Mouse (Mus musculus) gastrocnemius, adult 8-10 months (tissue): Measurements from ENCODE around the gene 9330182O14Rik. TPM values are rescaled to one million over a fixed set of nuclear protein-coding genes. Genes with fewer than 3 reads are reported as not detected.

Experiments
- microRNA-seq: library from miRNA; unstranded; fragments of <30 nt; microRNA quantifications from one replicate; pipeline ENCODE4 v1.2.0, GENCODE M21; 2022
- total RNA-seq, 4 experiments: library from RNA; stranded (reverse); gene quantifications; 2 replicates each; pipeline ENCODE4 v1.2.4; 2022

Gene 9330182O14Rik
- total RNA-seq, 4 experiments from 2014 or later: not detected

Small RNAs within 50 kb of the gene (microRNA-seq; reads per million reads assigned to microRNA genes)
- not detected for gene Gm25958
